16 mouse cellular contexts compared by ENCODE assay signal in the genomic region with DNA sequence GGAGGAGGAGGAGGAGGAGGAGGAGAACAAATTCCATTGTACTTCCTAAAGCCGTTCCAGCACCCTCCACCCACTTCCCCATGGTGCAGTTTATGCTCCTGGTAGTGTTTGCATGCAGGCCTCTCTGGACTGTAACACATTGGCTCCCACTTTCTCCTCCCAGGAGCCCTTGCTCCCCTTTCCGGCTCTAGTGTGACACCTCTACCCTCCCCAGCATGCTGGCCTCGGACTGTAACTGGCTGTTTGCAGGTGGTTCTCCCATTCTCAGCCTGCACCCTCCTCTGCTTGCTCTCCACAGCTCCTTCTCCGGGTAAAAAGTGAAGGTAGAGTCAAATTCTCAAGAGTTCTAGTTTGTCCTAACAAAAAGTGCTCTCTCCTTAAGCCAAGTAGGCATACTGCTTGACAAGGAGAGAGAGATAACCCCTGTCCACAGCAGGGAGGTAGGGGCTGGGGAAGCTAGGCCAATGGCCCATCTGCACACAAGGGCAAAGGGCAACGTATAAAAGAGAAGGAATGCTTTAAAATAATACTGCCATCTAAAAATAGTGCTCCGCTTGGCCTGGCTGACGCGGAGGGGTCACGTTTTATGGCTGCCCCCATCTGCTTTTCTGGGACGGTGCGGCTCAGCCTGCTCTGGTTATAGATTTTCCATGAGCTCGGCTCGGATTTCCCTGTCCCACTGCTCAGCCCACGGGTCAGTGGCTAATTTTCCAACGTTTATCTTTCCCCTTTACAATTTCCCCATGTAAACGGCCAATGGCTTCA.
DNase-seq lines count a peak whose midpoint lies in the region; TF ChIP-seq lines count a peak whose summit lies in the region.
"Had no signal": no experiment of that assay in that cellular context is flagged by ENCODE, and none has a peak within 500 bp of the region (broad histone marks: within the 10 kb centered on the region; RNA-seq: fewer than 3 reads in every experiment).

No protein-coding gene starts in this region.

- no peak overlapping the region for H3K4me3 ChIP-seq in kidney, adult 2 months (ENCODE audit: insufficient read depth, low read depth, low read length)
- H3K4me3 ChIP-seq: heart, adult 2 months had no signal

- TF ChIP-seq CTCF in kidney, adult 2 months (conservative IDR thresholded peaks at IDR 0.05; ENCODE audit: insufficient read depth, insufficient read length, low read depth, low read length) = no peak

- H3K27ac ChIP-seq in kidney, adult 2 months (ENCODE audit: insufficient read depth, low read depth, low read length) = no peak overlapping the region
- H3K27ac ChIP-seq: heart, adult 2 months; hindbrain, postnatal 0 days had no signal

- H3K36me3 ChIP-seq in kidney, adult 2 months (ENCODE audit: control insufficient read depth, insufficient read depth, low read length) = no peaks in the 10 kb centered on the region

- 30% methylated on average over 16 of the region's 16 CpGs for WGBS in kidney, adult 2 months

- DNase-seq in testis, postnatal 10 days (ENCODE audit: low spot score) = peak; percentile 34
- DNase-seq in testis, postnatal 14 days (ENCODE audit: low spot score) = no peak
- DNase-seq in kidney, adult 2 months = peak; percentile 36
- DNase-seq in kidney, postnatal 36 days = peak; percentile 14 to 21
- peak; percentile 72 for DNase-seq in yolk sac, embryonic 10.5 days (ENCODE audit: low spot score)
- DNase-seq in adrenal gland, adult 8-10 months = no peak
- DNase-seq in spleen, postnatal 14 days (ENCODE audit: low spot score in 2 of 2) = no peak
- no peak for DNase-seq in thymus, postnatal 10 days (ENCODE audit: low spot score in 2 of 2)
- DNase-seq: cerebellum, adult 11-12 months; heart, adult 2 months; heart, postnatal 10 days; lung, adult 18-20 months; lung, postnatal 4 days; right cerebral cortex, adult 18-20 months; spleen, adult 18-20 months had no signal

- no peaks in the 10 kb centered on the region for H3K4me1 ChIP-seq in kidney, adult 2 months (ENCODE audit: control insufficient read depth, insufficient read depth, low read length)

- H3K27me3 ChIP-seq in kidney, adult 2 months (replicated peaks; ENCODE audit: control insufficient read depth, insufficient read depth, low read length) = no peaks in the 10 kb centered on the region

- TF ChIP-seq POLR2A in kidney, adult 2 months (IDR thresholded peaks at IDR 0.05; ENCODE audit: low read depth, low read length) = no peak

Comparison
In these comparisons a context has a peak if more than half of its experiments do, and no peak if none do; other contexts are left out.
1. DNase-seq: peak in testis, postnatal 10 days (single experiment), kidney, adult 2 months (single experiment), kidney, postnatal 36 days (2 of 2) and yolk sac, embryonic 10.5 days (single experiment); none in testis, postnatal 14 days (single experiment), adrenal gland, adult 8-10 months (single experiment), spleen, postnatal 14 days (0 of 2) and thymus, postnatal 10 days (0 of 2).